Mouse (Mus musculus) granulocyte monocyte progenitor cell, adult 5-6 weeks (primary cell): ENCODE measurements around the gene Olfr1161. TPM values are rescaled to one million over a fixed set of nuclear protein-coding genes. Genes with fewer than 3 reads are reported as not detected.
"Not testable (repeated sequence)": the region's sequence is repeated elsewhere in the genome, so short reads cannot be mapped to it uniquely, and the experiment has no call there.

Experiments
- ATAC-seq: replicated peaks from 2 replicates; pipeline ENCODE4 v1.8.0; 2016; ENCODE audit warnings: mild to moderate bottlenecking, moderate TSS enrichment, inconsistent platforms; ENCODE audit not compliant: poor library complexity, severe bottlenecking
- total RNA-seq, 2 experiments: library from RNA; stranded (forward) in 1 of 2; stranded (reverse) in 1 of 2; fragments of 200-712, 200-1000 nt in 1 of 2; fragments of >200 nt in 1 of 2; fragmentation: Nextera tagmentation in 1 of 2; gene quantifications; 2 replicates each; pipeline ENCODE4 v1.2.3; 2014 to 2017

Olfr1161 gene
- total RNA-seq (2014; fragmentation: Nextera tagmentation) (not detected in 2 replicates), total RNA-seq (2017) (not detected in 2 replicates)

DNA sequence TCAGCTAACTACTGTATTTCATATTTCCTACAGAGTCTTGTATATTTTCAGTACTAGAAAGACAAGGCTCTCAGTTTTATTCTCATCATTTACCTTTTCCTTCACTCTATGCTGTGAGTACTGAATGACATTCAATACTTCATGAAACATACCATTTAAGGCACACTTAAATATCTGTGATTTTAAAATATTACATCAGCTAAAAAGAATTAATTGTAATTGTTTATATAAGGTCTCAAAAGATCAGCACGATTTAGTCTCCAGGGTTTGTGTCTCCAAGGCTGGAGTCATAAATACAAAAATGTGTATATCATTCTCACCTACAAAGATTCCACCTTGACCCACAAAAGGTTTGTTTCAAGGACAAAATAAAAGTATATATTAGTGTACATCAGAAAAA is at the start of gene Olfr1161:
Olfr1161 (plus strand) TSS at position 301 of the 400 bp plus-strand sequence.
- ATAC-seq = not testable (repeated sequence)

DNA sequence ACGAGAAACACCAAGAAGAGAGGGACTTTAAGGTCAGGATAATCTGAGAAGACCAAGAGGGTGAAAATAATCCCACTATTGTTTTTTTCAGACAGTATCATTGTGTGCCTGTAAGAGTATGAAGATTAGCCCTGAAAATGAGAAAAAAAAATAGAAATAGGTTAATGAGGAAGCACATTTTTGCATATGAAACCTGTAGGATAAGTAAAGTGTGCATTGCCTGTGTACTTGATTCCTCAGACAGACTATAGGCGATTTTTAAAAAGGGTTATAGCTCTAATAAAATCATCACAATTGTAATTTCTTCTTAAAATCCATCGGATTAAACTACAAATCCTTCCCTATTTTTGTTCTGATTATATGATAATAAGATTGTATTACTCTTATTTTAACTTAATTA is 48.0 kb upstream of the Olfr1161 start, which contains the start of gene Olfr74:
Olfr74 (minus strand) TSS at position 101 of the 400 bp plus-strand sequence.
- ATAC-seq = no peak

DNA sequence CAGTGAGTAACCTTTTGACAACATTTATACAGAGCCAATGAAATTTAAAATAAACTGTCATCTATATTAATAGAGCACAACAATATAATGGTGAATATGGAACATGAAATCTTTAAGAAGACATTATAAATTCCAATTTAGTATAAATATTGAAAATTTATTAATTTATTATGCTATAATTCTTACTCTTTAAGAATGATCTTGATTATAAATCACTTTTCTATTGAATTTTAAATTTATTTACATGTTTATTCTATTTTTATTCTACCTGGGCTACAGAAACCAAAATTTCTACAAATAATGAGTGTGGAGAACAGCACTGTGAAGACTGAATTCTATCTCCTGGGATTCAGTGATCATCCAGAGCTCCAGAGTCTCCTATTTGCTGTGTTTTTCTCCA is 32.8 kb upstream of the Olfr1161 start, which contains the start of gene Olfr1158:
Olfr1158 (plus strand) TSS at position 301 of the 400 bp plus-strand sequence.
- ATAC-seq = no peak

DNA sequence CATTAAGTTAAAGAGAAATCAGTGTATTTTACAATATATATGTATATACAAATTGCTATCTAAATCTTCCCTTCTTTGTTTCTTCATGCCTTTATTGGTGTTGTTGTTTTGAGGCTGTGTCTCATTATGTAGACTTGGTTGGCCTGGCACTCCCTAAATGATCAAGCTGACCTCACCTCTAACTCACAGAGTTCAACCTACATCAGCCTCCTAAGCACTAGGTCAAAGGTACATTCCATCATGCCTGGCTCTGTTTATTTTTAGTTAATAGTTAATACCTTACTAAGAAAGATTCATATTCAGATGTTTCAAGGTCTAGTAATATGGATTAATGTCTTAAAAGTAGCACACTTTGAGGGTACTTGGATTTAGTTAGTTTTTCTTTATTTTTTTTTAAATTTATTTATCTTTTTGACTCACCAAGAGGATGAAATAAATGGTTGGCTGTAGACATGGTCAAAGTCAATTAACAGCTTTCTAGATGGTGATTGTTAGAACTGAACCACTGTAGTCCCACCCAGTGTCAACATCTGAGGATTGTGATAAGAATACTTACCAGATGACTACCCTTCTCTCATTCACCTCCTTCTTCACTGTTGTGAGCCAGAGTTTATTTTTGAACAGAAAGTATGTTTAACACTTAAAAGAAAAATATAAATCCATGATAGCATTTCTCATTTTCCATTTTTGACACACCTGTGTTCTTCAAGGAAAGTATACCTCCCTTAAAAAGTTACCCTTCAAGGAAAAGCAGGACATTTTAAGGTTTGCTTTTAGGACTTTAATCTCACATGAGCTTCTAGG is 14.9 kb upstream of the Olfr1161 start, which contains the start of gene Olfr1160:
Olfr1160 (minus strand) TSS at position 754 of the 804 bp plus-strand sequence.
- ATAC-seq = no peak

DNA sequence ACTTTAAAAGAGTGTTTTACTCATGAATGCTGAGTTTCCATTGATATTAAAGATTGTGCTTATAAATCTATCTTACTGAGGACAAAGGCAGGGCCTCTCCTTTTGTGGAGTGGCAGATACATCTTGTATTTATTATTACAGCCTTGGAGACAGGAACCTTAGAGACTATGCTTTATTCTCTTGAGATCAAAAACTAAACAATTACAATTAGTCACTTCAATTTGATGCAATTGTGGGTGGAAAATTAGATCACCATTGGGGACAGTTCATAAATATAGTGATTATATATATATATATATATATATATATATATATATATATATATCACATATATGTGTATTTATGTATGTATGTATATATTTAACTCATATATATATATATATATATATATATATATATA is 15.0 kb downstream of the Olfr1161 start, which contains the start of gene Olfr73:
Olfr73 (minus strand) TSS at position 101 of the 400 bp plus-strand sequence.
- ATAC-seq = no peak

DNA sequence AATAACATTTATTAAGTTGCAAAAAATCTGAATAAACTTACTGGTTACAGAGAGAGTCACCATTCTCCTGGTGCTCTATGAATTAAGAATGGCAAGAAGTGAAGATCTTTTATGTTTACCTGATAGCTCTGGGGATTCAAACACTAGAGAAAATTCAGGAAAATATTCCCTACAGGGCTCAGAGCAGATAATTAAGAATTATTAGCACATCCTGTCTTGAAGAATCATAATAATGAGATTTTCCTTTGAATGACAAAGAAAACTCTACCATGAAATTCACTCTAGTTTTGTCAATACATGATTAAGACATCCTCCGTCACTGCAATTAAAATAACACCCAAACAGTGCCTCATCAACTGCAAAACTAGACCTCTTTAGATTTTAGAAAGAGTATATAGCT is 28.5 kb downstream of the Olfr1161 start, which contains the start of gene Olfr1162:
Olfr1162 (minus strand) TSS at position 101 of the 400 bp plus-strand sequence.
- ATAC-seq = no peak

DNA sequence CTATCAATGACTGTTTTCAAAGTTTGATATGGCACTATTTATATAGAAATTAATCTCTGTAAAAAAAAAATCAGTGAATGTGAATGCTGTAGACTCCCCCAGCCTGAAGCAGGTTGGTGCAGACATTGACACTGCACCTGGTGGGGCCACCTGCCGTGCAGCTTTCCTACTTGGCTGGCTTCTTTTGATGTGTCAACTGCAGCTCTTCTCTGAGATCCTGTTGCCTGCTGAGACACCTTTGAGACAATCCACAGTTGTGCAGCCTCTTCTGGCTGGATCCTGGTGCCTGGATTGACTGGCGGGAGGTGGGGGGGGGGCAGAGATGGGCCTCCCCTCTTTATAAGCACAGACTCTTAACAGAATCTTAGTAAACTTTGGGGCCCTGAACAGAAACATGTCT is 41.0 kb downstream of the Olfr1161 start:
- no peak for ATAC-seq

DNA sequence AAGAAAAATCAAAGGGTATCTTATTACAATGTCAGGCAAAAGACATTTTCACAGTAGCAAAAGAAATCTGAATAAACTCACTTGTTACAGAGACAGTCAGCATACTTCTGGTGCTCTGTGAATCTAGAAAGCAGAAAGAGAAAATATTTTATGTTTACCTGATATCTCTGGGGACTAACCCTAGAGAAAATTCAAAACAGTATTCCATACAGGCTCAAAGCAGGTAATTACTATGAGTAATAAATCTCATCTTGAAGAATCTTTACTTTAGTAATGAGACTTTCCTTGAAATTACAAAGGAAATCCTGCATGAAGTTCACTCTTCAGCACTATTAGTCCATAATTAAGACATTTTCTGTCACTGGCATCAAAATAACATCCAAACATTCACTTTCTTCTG is 49.2 kb downstream of the Olfr1161 start, which contains the start of gene Olfr1163:
Olfr1163 (minus strand) TSS at position 101 of the 400 bp plus-strand sequence.
- no peak for ATAC-seq

Other genes starting within 250 kb of the Olfr1161 start
- gene Olfr152, start 243.3 kb upstream of the Olfr1161 start, total RNA-seq (2014; fragmentation: Nextera tagmentation) = not detected in 2 replicates
- gene Olfr152, start 243.3 kb upstream of the Olfr1161 start, total RNA-seq (2017) = not detected in 2 replicates
- not detected in 2 replicates for gene Olfr1143, start 222.2 kb upstream of the Olfr1161 start, total RNA-seq (2014; fragmentation: Nextera tagmentation)
- not detected in 2 replicates for gene Olfr1143, start 222.2 kb upstream of the Olfr1161 start, total RNA-seq (2017)
- gene Olfr1145, start 213.0 kb upstream of the Olfr1161 start, total RNA-seq (2014; fragmentation: Nextera tagmentation) = not detected in 2 replicates
- not detected in 2 replicates for gene Olfr1145, start 213.0 kb upstream of the Olfr1161 start, total RNA-seq (2017)
- not detected in 2 replicates for gene Olfr1148, start 192.2 kb upstream of the Olfr1161 start, total RNA-seq (2014; fragmentation: Nextera tagmentation)
- gene Olfr1148, start 192.2 kb upstream of the Olfr1161 start, total RNA-seq (2017) = not detected in 2 replicates
- not detected in 2 replicates for gene Olfr1150-ps1, start 178.8 kb upstream of the Olfr1161 start, total RNA-seq (2014; fragmentation: Nextera tagmentation)
- not detected in 2 replicates for gene Olfr1150-ps1, start 178.8 kb upstream of the Olfr1161 start, total RNA-seq (2017)
- not detected in 2 replicates for gene Olfr1151, start 166.9 kb upstream of the Olfr1161 start, total RNA-seq (2014; fragmentation: Nextera tagmentation)
- not detected in 2 replicates for gene Olfr1151, start 166.9 kb upstream of the Olfr1161 start, total RNA-seq (2017)
- not detected in 2 replicates for gene Olfr1152, start 156.3 kb upstream of the Olfr1161 start, total RNA-seq (2014; fragmentation: Nextera tagmentation)
- gene Olfr1152, start 156.3 kb upstream of the Olfr1161 start, total RNA-seq (2017) = not detected in 2 replicates
- gene Olfr1153, start 127.8 kb upstream of the Olfr1161 start, total RNA-seq (2014; fragmentation: Nextera tagmentation) = not detected in 2 replicates
- gene Olfr1153, start 127.8 kb upstream of the Olfr1161 start, total RNA-seq (2017) = not detected in 2 replicates
- not detected in 2 replicates for gene Olfr1154, start 117.6 kb upstream of the Olfr1161 start, total RNA-seq (2014; fragmentation: Nextera tagmentation)
- gene Olfr1154, start 117.6 kb upstream of the Olfr1161 start, total RNA-seq (2017) = not detected in 2 replicates
- gene Olfr1155, start 77.6 kb upstream of the Olfr1161 start, total RNA-seq (2014; fragmentation: Nextera tagmentation) = not detected in 2 replicates
- gene Olfr1155, start 77.6 kb upstream of the Olfr1161 start, total RNA-seq (2017) = not detected in 2 replicates
- not detected in 2 replicates for gene Olfr1156, start 69.7 kb upstream of the Olfr1161 start, total RNA-seq (2014; fragmentation: Nextera tagmentation)
- not detected in 2 replicates for gene Olfr1156, start 69.7 kb upstream of the Olfr1161 start, total RNA-seq (2017)
- not detected in 2 replicates for gene Olfr1157, start 54.5 kb upstream of the Olfr1161 start, total RNA-seq (2014; fragmentation: Nextera tagmentation)
- not detected in 2 replicates for gene Olfr1157, start 54.5 kb upstream of the Olfr1161 start, total RNA-seq (2017)
- not detected in 2 replicates for gene Olfr74, start 48.1 kb upstream of the Olfr1161 start, total RNA-seq (2014; fragmentation: Nextera tagmentation)
- not detected in 2 replicates for gene Olfr74, start 48.1 kb upstream of the Olfr1161 start, total RNA-seq (2017)
- gene Olfr1158, start 32.7 kb upstream of the Olfr1161 start, total RNA-seq (2014; fragmentation: Nextera tagmentation) = not detected in 2 replicates
- not detected in 2 replicates for gene Olfr1158, start 32.7 kb upstream of the Olfr1161 start, total RNA-seq (2017)
- not detected in 2 replicates for gene Olfr1160, start 14.5 kb upstream of the Olfr1161 start, total RNA-seq (2014; fragmentation: Nextera tagmentation)
- not detected in 2 replicates for gene Olfr1160, start 14.5 kb upstream of the Olfr1161 start, total RNA-seq (2017)
- gene Olfr73, start 14.9 kb downstream of the Olfr1161 start, total RNA-seq (2014; fragmentation: Nextera tagmentation) = not detected in 2 replicates
- gene Olfr73, start 14.9 kb downstream of the Olfr1161 start, total RNA-seq (2017) = not detected in 2 replicates
- not detected in 2 replicates for gene Olfr1162, start 28.4 kb downstream of the Olfr1161 start, total RNA-seq (2014; fragmentation: Nextera tagmentation)
- gene Olfr1162, start 28.4 kb downstream of the Olfr1161 start, total RNA-seq (2017) = not detected in 2 replicates
- not detected in 2 replicates for gene Olfr1163, start 49.1 kb downstream of the Olfr1161 start, total RNA-seq (2014; fragmentation: Nextera tagmentation)
- not detected in 2 replicates for gene Olfr1163, start 49.1 kb downstream of the Olfr1161 start, total RNA-seq (2017)
- not detected in 2 replicates for gene Olfr1164, start 71.2 kb downstream of the Olfr1161 start, total RNA-seq (2014; fragmentation: Nextera tagmentation)
- not detected in 2 replicates for gene Olfr1164, start 71.2 kb downstream of the Olfr1161 start, total RNA-seq (2017)
- gene Olfr1166, start 105.5 kb downstream of the Olfr1161 start, total RNA-seq (2014; fragmentation: Nextera tagmentation) = not detected in 2 replicates
- gene Olfr1166, start 105.5 kb downstream of the Olfr1161 start, total RNA-seq (2017) = not detected in 2 replicates
- not detected in 2 replicates for gene Olfr1167, start 132.4 kb downstream of the Olfr1161 start, total RNA-seq (2014; fragmentation: Nextera tagmentation)
- not detected in 2 replicates for gene Olfr1167, start 132.4 kb downstream of the Olfr1161 start, total RNA-seq (2017)
- not detected in 2 replicates for gene Olfr1168, start 159.1 kb downstream of the Olfr1161 start, total RNA-seq (2014; fragmentation: Nextera tagmentation)
- not detected in 2 replicates for gene Olfr1168, start 159.1 kb downstream of the Olfr1161 start, total RNA-seq (2017)
- not detected in 2 replicates for gene Olfr1170, start 205.6 kb downstream of the Olfr1161 start, total RNA-seq (2014; fragmentation: Nextera tagmentation)
- gene Olfr1170, start 205.6 kb downstream of the Olfr1161 start, total RNA-seq (2017) = not detected in 2 replicates